Comparison of ENCODE assay signal across 11 mouse cellular contexts in the genomic region with DNA sequence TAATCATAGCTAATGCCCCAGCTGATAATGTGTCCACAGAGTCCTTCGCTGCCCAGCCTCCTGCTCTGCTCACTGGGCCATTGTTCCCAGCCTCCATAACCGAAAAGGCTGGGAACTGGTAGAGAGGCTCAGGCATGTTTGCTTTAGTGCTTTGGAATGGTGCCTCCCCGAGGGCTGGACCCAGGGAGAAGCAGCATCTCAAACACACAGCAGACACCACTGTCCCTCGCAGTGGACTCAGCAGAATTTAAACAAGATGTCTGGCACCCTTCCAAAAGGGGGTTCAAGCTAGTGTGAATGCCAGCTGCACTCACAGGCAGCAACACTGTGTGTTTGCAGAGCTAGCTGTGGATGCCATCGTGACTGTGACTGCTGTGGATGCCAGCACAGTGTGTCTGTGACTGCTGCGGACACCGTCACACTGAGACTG.
A peak's percentile ranks its signal among the peaks of the same experiment; 100 is the strongest.
DNase-seq lines count a peak whose midpoint lies in the region; ATAC-seq lines count a peak whose summit lies in the region.
"Had no signal": no experiment of that assay in that cellular context is flagged by ENCODE, and none has a peak within 500 bp of the region (broad histone marks: within the 10 kb centered on the region; RNA-seq: fewer than 3 reads in every experiment).

No protein-coding gene starts in this region.

- peak overlapping the region; percentile 36 for H3K27ac ChIP-seq in embryonic facial prominence, embryonic 10.5 days (replicated peaks)
- no peak overlapping the region for H3K27ac ChIP-seq in forebrain, embryonic 14.5 days (ENCODE audit: low read depth, low read length)
- H3K27ac ChIP-seq in midbrain, embryonic 11.5 days (ENCODE audit: low read depth, low read length) = no peak overlapping the region

- peak; percentile 24 to 40 for DNase-seq in kidney, postnatal 4 days
- no peak for DNase-seq in kidney, adult 9 months
- DNase-seq in embryonic facial prominence, embryonic 10.5 days (ENCODE audit: low spot score) = no peak
- DNase-seq in forebrain, embryonic 14.5 days (ENCODE audit: low spot score) = peak; percentile 84
- DNase-seq in midbrain, embryonic 11.5 days (ENCODE audit: low spot score, missing footprints) = no peak
- DNase-seq in adrenal gland, adult 18-20 months (ENCODE audit: low spot score in 2 of 2) = no peak
- no peak for DNase-seq in ovary, postnatal 14 days (ENCODE audit: low spot score)
- no peak for DNase-seq in ovary, adult 18-20 months (ENCODE audit: low spot score)
- DNase-seq: cerebellum, adult 9-10 months; thymus, postnatal 25 days had no signal

- no peaks in the 10 kb centered on the region for H3K9me3 ChIP-seq in embryonic facial prominence, embryonic 10.5 days
- H3K9me3 ChIP-seq in forebrain, embryonic 14.5 days (replicated peaks; ENCODE audit: control insufficient read depth, low read length) = no peaks in the 10 kb centered on the region
- H3K9me3 ChIP-seq in midbrain, embryonic 11.5 days (ENCODE audit: control insufficient read depth, low read length) = no peaks in the 10 kb centered on the region

- peak; percentile 76 for ATAC-seq in forebrain, embryonic 14.5 days
- peak; percentile 89 for ATAC-seq in midbrain, embryonic 11.5 days (ENCODE audit: low FRiP score)
- ATAC-seq: Patski had no signal

- H3K4me2 ChIP-seq in forebrain, embryonic 14.5 days (ENCODE audit: low read length) = no peak overlapping the region
- no peak overlapping the region for H3K4me2 ChIP-seq in midbrain, embryonic 11.5 days

- H3K9ac ChIP-seq in forebrain, embryonic 14.5 days (ENCODE audit: low read length) = no peak overlapping the region
- H3K9ac ChIP-seq in midbrain, embryonic 11.5 days (ENCODE audit: low read length) = no peak overlapping the region

- H3K4me1 ChIP-seq in embryonic facial prominence, embryonic 10.5 days = peaks cover 25% of the 10 kb centered on the region
- H3K4me1 ChIP-seq in forebrain, embryonic 14.5 days (ENCODE audit: control insufficient read depth, insufficient read depth, low read length) = peaks cover 12% of the 10 kb centered on the region
- no peaks in the 10 kb centered on the region; the same call in 1 of the 2 replicates for H3K4me1 ChIP-seq in midbrain, embryonic 11.5 days (ENCODE audit: control insufficient read depth, insufficient read depth, low read length)

- WGBS in embryonic facial prominence, embryonic 10.5 days = 59% methylated on average over 7 of the region's 7 CpGs
- WGBS in forebrain, embryonic 14.5 days = 30% methylated on average over 7 of the region's 7 CpGs
- WGBS in midbrain, embryonic 11.5 days = 57% methylated on average over 7 of the region's 7 CpGs

- no peaks in the 10 kb centered on the region for H3K36me3 ChIP-seq in embryonic facial prominence, embryonic 10.5 days (replicated peaks)
- no peaks in the 10 kb centered on the region for H3K36me3 ChIP-seq in forebrain, embryonic 14.5 days (ENCODE audit: control insufficient read depth, insufficient read depth, low read length)
- H3K36me3 ChIP-seq in midbrain, embryonic 11.5 days (ENCODE audit: control insufficient read depth, insufficient read depth, low read length) = no peaks in the 10 kb centered on the region

- H3K4me3 ChIP-seq in embryonic facial prominence, embryonic 10.5 days = no peak overlapping the region
- no peak overlapping the region for H3K4me3 ChIP-seq in forebrain, embryonic 14.5 days (ENCODE audit: low read depth, low read length)
- no peak overlapping the region for H3K4me3 ChIP-seq in midbrain, embryonic 11.5 days (ENCODE audit: low read depth, low read length)

- 0 out of 2 replicates have a peak, but pooled peaks cover 3% of the 10 kb centered on the region for H3K27me3 ChIP-seq in embryonic facial prominence, embryonic 10.5 days (replicated peaks; ENCODE audit: low read depth, poor library complexity, severe bottlenecking)
- no peaks in the 10 kb centered on the region for H3K27me3 ChIP-seq in forebrain, embryonic 14.5 days (replicated peaks; ENCODE audit: control insufficient read depth, insufficient read depth, low read length)
- H3K27me3 ChIP-seq in midbrain, embryonic 11.5 days (ENCODE audit: control insufficient read depth, insufficient read depth, low read length) = no peaks in the 10 kb centered on the region
- H3K27me3 ChIP-seq: Patski had no signal

Comparison
In these comparisons a context has a peak if more than half of its experiments do, and no peak if none do; other contexts are left out.
1. DNase-seq: peak in kidney, postnatal 4 days (2 of 2) and forebrain, embryonic 14.5 days (single experiment); none in kidney, adult 9 months (single experiment), embryonic facial prominence, embryonic 10.5 days (single experiment), midbrain, embryonic 11.5 days (single experiment), adrenal gland, adult 18-20 months (0 of 2), ovary, postnatal 14 days (single experiment) and ovary, adult 18-20 months (single experiment).